ENCODE assay signal across 13 mouse cellular contexts in the genomic region with DNA sequence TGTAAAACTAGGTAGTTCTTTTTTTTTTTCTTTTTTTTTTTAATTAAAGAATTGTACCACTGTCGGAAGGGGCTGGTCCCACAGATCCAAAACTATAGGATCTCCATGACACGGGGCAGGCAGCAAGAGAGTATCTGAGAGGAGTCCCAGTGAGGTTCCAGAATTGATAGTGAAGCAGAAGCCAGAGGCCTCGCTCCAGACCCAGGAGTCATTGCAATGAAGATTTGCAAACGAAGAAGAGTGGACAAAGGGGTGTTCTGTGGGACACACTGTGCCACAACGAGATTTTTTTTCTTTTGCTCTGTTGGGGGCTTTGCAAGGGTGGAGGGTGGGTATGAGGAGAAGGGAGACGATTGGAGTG. TPM values are rescaled to one million over a fixed set of nuclear protein-coding genes. Genes with fewer than 3 reads are reported as not detected.
A peak's percentile ranks its signal among the peaks of the same experiment; 100 is the strongest.
DNase-seq lines count a peak whose midpoint lies in the region; ATAC-seq and TF ChIP-seq lines count a peak whose summit lies in the region.
"Had no signal": no experiment of that assay in that cellular context is flagged by ENCODE, and none has a peak within 500 bp of the region (broad histone marks: within the 10 kb centered on the region; RNA-seq: fewer than 3 reads in every experiment).

No protein-coding gene starts in this region.

- no peaks in the 10 kb centered on the region for H3K9me3 ChIP-seq in heart, embryonic 16.5 days (replicated peaks; ENCODE audit: control insufficient read depth, low read length)
- no peaks in the 10 kb centered on the region for H3K9me3 ChIP-seq in MEL (replicated peaks; ENCODE audit: insufficient read depth, low read length)
- H3K9me3 ChIP-seq in liver, embryonic 11.5 days (ENCODE audit: control insufficient read depth, low read length): no peaks in the 10 kb centered on the region
- H3K9me3 ChIP-seq: megakaryocyte, embryonic 14.5 days had no signal

- H3K4me3 ChIP-seq in heart, embryonic 16.5 days (ENCODE audit: low read length): no peak overlapping the region
- 0 out of 4 replicates have a peak overlapping the region, but pooled peaks of 1 of the 2 experiments have one; percentile 10 for H3K4me3 ChIP-seq in MEL (ENCODE audit: control insufficient read depth in 1 of 2, insufficient read depth in 1 of 2, low read depth in 2 of 2, low read length in 2 of 2)
- no peak overlapping the region for H3K4me3 ChIP-seq in liver, embryonic 11.5 days (ENCODE audit: low read depth, low read length)
- H3K4me3 ChIP-seq: megakaryocyte, embryonic 14.5 days had no signal

- no peak for DNase-seq in heart, adult 11 months
- DNase-seq in A20 (ENCODE audit: low read depth, low spot score): peak; percentile 29
- DNase-seq in MEL (ENCODE audit: low read depth, low spot score): no peak
- DNase-seq in liver, embryonic 11.5 days (ENCODE audit: low spot score): no peak
- DNase-seq in embryo, embryonic 9.5 days (ENCODE audit: extremely low spot score): no peak
- no peak for DNase-seq in frontal cortex, postnatal 36 days (ENCODE audit: low spot score in 2 of 2)
- DNase-seq: layer of hippocampus, adult 9-11 months; thymus, adult 18-20 months had no signal

- ATAC-seq in heart, embryonic 16.5 days (replicated peaks; ENCODE audit: extremely low read depth, insufficient read depth, low FRiP score): no peak
- ATAC-seq in liver, embryonic 11.5 days (replicated peaks; ENCODE audit: low FRiP score): peak; percentile 52

- TF ChIP-seq POLR2A in MEL (IDR thresholded peaks at IDR 0.05; ENCODE audit: control insufficient read depth in 1 of 2, insufficient read depth in 1 of 2, low read depth in 1 of 2, low read length in 2 of 2, poor library complexity in 1 of 2): no peak

- no peak for TF ChIP-seq CTCF in MEL (IDR thresholded peaks at IDR 0.05 in 2 of 3, conservative IDR thresholded peaks at IDR 0.05 in 1 of 3; ENCODE audit: control insufficient read depth in 1 of 3, insufficient read depth in 1 of 3, low read depth in 2 of 3, low read length in 3 of 3, poor library complexity in 1 of 3, severe bottlenecking in 1 of 3)

- H3K4me2 ChIP-seq in heart, embryonic 16.5 days (ENCODE audit: low read depth, low read length): peak overlapping the region; percentile 42
- H3K4me2 ChIP-seq in liver, embryonic 11.5 days: peak overlapping the region; percentile 42

- peaks cover 33% of the 10 kb centered on the region for H3K4me1 ChIP-seq in heart, embryonic 16.5 days (ENCODE audit: control insufficient read depth, insufficient read depth, low read length)
- H3K4me1 ChIP-seq in MEL (ENCODE audit: control insufficient read depth in 1 of 2, insufficient read depth in 2 of 2, low read length in 2 of 2): peaks cover 1 to 40% of the 10 kb centered on the region in 2 experiments; a peak in 3 of 4 replicates
- H3K4me1 ChIP-seq in liver, embryonic 11.5 days (replicated peaks; ENCODE audit: control insufficient read depth, insufficient read depth, low read length): peaks cover 16% of the 10 kb centered on the region

- TF ChIP-seq RAD21 in MEL (IDR thresholded peaks at IDR 0.05; ENCODE audit: low read depth, low read length): no peak

- H3K27me3 ChIP-seq in heart, embryonic 16.5 days (ENCODE audit: control insufficient read depth, insufficient read depth, low read length): peaks cover 4% of the 10 kb centered on the region; the same call in 1 of the 2 replicates
- no peaks in the 10 kb centered on the region for H3K27me3 ChIP-seq in MEL (ENCODE audit: control insufficient read depth in 1 of 2, insufficient read depth in 2 of 2, low read length in 2 of 2)
- H3K27me3 ChIP-seq in liver, embryonic 11.5 days (replicated peaks; ENCODE audit: control insufficient read depth, insufficient read depth, low read length): no peaks in the 10 kb centered on the region

- peak overlapping the region; percentile 63 for H3K27ac ChIP-seq in heart, embryonic 16.5 days (ENCODE audit: low read length)
- peak overlapping the region; percentile 84 for H3K27ac ChIP-seq in MEL (ENCODE audit: control insufficient read depth, low read depth, low read length)
- peak overlapping the region; percentile 87 for H3K27ac ChIP-seq in liver, embryonic 11.5 days (ENCODE audit: low read depth, low read length)
- H3K27ac ChIP-seq: kidney, postnatal 0 days had no signal

- 25% methylated on average over 6 of the region's 6 CpGs for WGBS in heart, embryonic 16.5 days
- WGBS in liver, embryonic 11.5 days: 49% methylated on average over 6 of the region's 6 CpGs

- no peak overlapping the region for H3K9ac ChIP-seq in heart, embryonic 16.5 days (ENCODE audit: low read length)
- no peak overlapping the region; the same call in 1 of the 2 replicates for H3K9ac ChIP-seq in MEL (ENCODE audit: control insufficient read depth, low read depth, low read length, poor library complexity, severe bottlenecking)
- peak overlapping the region; percentile 37 for H3K9ac ChIP-seq in liver, embryonic 11.5 days (ENCODE audit: low read depth, low read length)

- no peaks in the 10 kb centered on the region for H3K36me3 ChIP-seq in heart, embryonic 16.5 days (ENCODE audit: control insufficient read depth, insufficient read depth)
- H3K36me3 ChIP-seq in MEL (ENCODE audit: control insufficient read depth in 1 of 2, insufficient read depth in 2 of 2, low read length in 2 of 2): peaks cover 0 to 12% of the 10 kb centered on the region in 2 experiments; a peak in 2 of 4 replicates
- no peaks in the 10 kb centered on the region for H3K36me3 ChIP-seq in liver, embryonic 11.5 days (ENCODE audit: control insufficient read depth, insufficient read depth, low read length)

- no peaks in the 10 kb centered on the region for H3K79me2 ChIP-seq in MEL (ENCODE audit: control insufficient read depth, insufficient read depth, low read length, poor library complexity)

- TF ChIP-seq EP300 in MEL (IDR thresholded peaks at IDR 0.05; ENCODE audit: low read depth in 1 of 2, low read length in 2 of 2): no peak

TF ChIP-seq in MEL, 35 proteins besides CTCF, POLR2A, EP300 and RAD21:
- TF ChIP-seq POLR2AphosphoS5 (IDR thresholded peaks at IDR 0.05; ENCODE audit: borderline replicate concordance, low read depth, low read length) (no peak), TCF12 (IDR thresholded peaks at IDR 0.05; ENCODE audit: low read depth, low read length) (no peak), SIN3A (IDR thresholded peaks at IDR 0.05; ENCODE audit: low read length) (no peak), MAX (IDR thresholded peaks at IDR 0.05; ENCODE audit: low read length) (no peak), BHLHE40 (IDR thresholded peaks at IDR 0.05; ENCODE audit: borderline replicate concordance, low read depth, low read length) (no peak), UBTF (IDR thresholded peaks at IDR 0.05; ENCODE audit: borderline replicate concordance, insufficient read depth, low read depth, low read length) (no peak), ZMIZ1 (IDR thresholded peaks at IDR 0.05; ENCODE audit: low read depth, low read length) (no peak), KAT2A (conservative IDR thresholded peaks at IDR 0.05; ENCODE audit: low read depth, low read length) (no peak), GABPA (IDR thresholded peaks at IDR 0.05; ENCODE audit: low read depth, low read length) (no peak), ZC3H11A (IDR thresholded peaks at IDR 0.05; ENCODE audit: low read depth, low read length) (no peak), POLR2AphosphoS2 (IDR thresholded peaks at IDR 0.05; ENCODE audit: low read length) (no peak), MYC (IDR thresholded peaks at IDR 0.05; ENCODE audit: low read depth, low read length) (no peak), GATA1 (IDR thresholded peaks at IDR 0.05; ENCODE audit: low read depth, low read length) (no peak), NRF1 (IDR thresholded peaks at IDR 0.05; ENCODE audit: insufficient read depth, low read depth, low read length, poor library complexity, severe bottlenecking) (no peak), ELF1 (IDR thresholded peaks at IDR 0.05; ENCODE audit: low read depth, low read length) (no peak), MEF2A (IDR thresholded peaks at IDR 0.05; ENCODE audit: extremely low read depth, insufficient replicate concordance, low read depth, low read length, poor library complexity, severe bottlenecking) (no peak), MYB (IDR thresholded peaks at IDR 0.05; ENCODE audit: low read depth, low read length) (no peak)

RNA-seq across cellular contexts. Expression of a gene that starts 40.0 kb away (rescaled TPM):
- 0.49 and 0.76 TPM in 2 replicates for polyA plus RNA-seq in heart, embryonic 16.5 days (2015; fragmentation: Nextera tagmentation; extraction: Ambion mirVana)
- total RNA-seq in MEL (2012; rRNA removed): 0.07 TPM in 1 of 2 replicates, not detected in the other
- not detected for polyA plus RNA-seq in MEL (2012; ENCODE audit: insufficient read depth in 1 of 2, insufficient read length in 2 of 2, low read depth in 1 of 2, low replicate concordance in 2 of 2, missing spikeins in 1 of 2)
- 1.5 and 2.1 TPM in 2 replicates for polyA plus RNA-seq in liver, embryonic 11.5 days (2014; fragmentation: Nextera tagmentation; extraction: Ambion mirVana)
- total RNA-seq: CH12.LX; monocyte, adult 5-6 weeks had no signal
